Mouse (Mus musculus) hindbrain, embryonic 12.5 days (tissue): ENCODE data around the gene Slc24a4. TPM values are rescaled to one million over a fixed set of nuclear protein-coding genes. Genes with fewer than 3 reads are reported as not detected.

ENCODE experiments used
- ATAC-seq: fragments of 200-750 bp; cut with Nextera tagmentation; 2 replicates; pipeline ENCODE4 v1.8.0; 2017; ENCODE audit warnings: moderate TSS enrichment; ENCODE audit not compliant: low FRiP score
- H3K27ac ChIP-seq: fragments of 300-500 bp; sonication (generic); 2 replicates; pipeline ENCODE4 v1.5.1; 2016; ENCODE audit warnings: mild to moderate bottlenecking
- H3K27me3 ChIP-seq: fragments of 300-500 bp; sonication (generic); 2 replicates; pipeline ENCODE4 v1.6.1; 2016; ENCODE audit warnings: mild to moderate bottlenecking
- H3K36me3 ChIP-seq: fragments of 300-500 bp; sonication (generic); 2 replicates; pipeline ENCODE4 v1.6.1; 2016; ENCODE audit warnings: mild to moderate bottlenecking
- H3K4me1 ChIP-seq: fragments of 300-500 bp; sonication (generic); 2 replicates; pipeline ENCODE4 v1.6.1; 2016
- H3K4me2 ChIP-seq: fragments of 300-500 bp; sonication (generic); replicated peaks from 2 replicates; pipeline ENCODE4 v1.6.1; 2016; ENCODE audit warnings: mild to moderate bottlenecking
- H3K4me3 ChIP-seq: fragments of 300-500 bp; sonication (generic); 2 replicates; pipeline ENCODE4 v1.5.1; 2016; ENCODE audit warnings: mild to moderate bottlenecking
- H3K9ac ChIP-seq: fragments of 300-500 bp; sonication (generic); 2 replicates; pipeline ENCODE4 v1.6.1; 2016; ENCODE audit warnings: mild to moderate bottlenecking, moderate library complexity
- H3K9me3 ChIP-seq: fragments of 300-500 bp; sonication (generic); replicated peaks from 2 replicates; pipeline ENCODE4 v1.6.1; 2016; ENCODE audit warnings: mild to moderate bottlenecking
- WGBS: fragments of 180-500 bp; shearing (Covaris S2); methylation state at CpG from one replicate; pipeline ENCODE4 v1.1.7; 2016; 5-methylcytosine and 5-hydroxymethylcytosine counted together
- polyA plus RNA-seq: library from polyadenylated mRNA; unstranded; fragments of >200 nt; fragmentation: Nextera tagmentation; extraction: Ambion mirVana; gene quantifications from 2 replicates; pipeline ENCODE4 v1.2.1, GENCODE M21; 2016

The Slc24a4 gene
- polyA plus RNA-seq, 1 experiment from 2014 or later: 1.0 TPM

DNA sequence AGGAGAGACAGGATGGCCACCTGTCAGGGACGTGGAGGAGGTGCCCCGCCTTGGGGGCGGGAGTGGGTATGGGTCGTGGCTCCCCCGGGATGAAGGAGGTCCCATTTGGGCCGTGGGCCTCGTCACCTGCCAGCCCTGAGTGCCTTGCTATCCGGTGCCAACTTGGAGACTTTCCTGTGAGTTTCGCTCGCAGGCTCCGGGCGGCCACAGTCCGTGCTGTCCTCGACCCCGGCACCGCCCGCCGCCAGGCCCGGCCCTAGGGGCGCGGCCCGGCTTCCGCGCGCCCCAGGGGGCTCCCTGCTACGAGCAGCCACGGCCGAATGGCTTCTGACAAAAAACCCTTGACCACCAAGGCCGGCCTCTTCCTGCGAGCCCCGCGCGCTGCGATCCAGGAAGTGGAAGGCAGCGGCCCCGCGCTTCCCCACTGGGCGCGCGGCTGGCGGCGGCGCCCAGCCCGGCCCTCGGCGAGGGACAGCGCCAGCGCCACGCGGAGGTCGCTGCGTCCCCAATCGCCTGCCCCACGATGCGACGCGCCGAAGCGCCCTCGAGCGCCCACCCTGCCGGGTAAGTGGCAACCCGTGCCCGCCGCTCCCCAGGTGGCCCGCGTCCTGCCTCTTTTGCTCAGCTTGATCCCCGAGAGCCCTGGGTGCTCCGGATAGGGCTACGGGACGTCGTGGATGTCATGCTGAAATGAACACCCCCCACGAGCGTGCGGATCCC, 154.4 kb downstream of the Slc24a4 start, which contains the start of gene Rin3:
Gene Rin3 (plus strand): TSS at position 286 of the 720 bp plus-strand sequence.
- peak within 1 kb of the TSS; percentile 52 for H3K4me3 ChIP-seq
- peaks cover 11% of the 10 kb centered on the region; the same call in 1 of the 2 replicates for H3K27me3 ChIP-seq
- H3K4me2 ChIP-seq: peak within 1 kb of the TSS; percentile 91
- 0 out of 2 replicates have a peak, but pooled peaks cover 3% of the 10 kb centered on the region for H3K9me3 ChIP-seq
- 0 out of 2 replicates have a peak within 1 kb of the TSS, but pooled peaks have one; percentile 17 for H3K27ac ChIP-seq
- peak within 1 kb of the TSS; percentile 69 for H3K9ac ChIP-seq
- peak; percentile 45 for ATAC-seq
- WGBS: 2% methylated on average over 62 of the region's 75 CpGs
- H3K36me3 ChIP-seq: no peaks in the 10 kb centered on the region
- peaks cover 25% of the 10 kb centered on the region for H3K4me1 ChIP-seq

DNA sequence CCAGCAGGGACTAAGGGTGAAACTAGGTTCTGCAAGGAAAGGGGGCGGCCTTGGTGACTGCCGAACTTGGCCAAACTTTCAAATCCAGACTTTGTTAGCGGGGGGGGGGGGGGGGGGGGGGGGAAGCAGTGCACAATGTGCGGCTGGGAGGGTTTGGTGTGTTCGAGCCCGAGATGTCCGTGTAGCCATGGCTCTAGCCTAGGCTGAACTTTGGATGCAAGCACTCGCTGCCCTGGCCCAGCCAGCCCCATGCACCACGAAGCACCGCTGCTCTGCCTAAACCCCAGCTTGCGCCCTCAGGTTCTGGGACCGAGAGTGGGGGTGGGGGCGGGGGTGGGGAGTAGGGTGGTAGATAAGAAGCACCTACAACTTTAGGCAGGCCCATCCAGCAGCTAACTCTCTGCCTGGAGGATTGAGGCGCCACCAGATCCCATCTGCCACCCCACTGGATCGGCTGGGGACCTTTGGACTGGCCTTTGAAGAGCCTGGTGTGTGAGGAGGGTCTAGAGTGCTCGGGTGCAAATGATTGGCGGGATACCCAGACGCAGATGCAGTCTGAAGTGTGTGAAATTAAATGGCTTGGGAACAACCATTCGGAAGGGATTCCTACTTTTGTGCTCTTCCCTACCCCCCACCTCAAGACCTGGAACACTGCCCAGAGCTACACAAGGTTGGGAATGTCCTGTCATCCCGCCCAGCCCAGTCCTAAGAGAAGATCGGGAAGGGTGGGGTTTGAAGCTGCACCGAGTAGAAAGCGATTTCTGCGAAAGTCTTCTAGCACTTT, 155.1 kb downstream of the Slc24a4 start:
- H3K9me3 ChIP-seq: no peaks in the 10 kb centered on the region
- 8% methylated on average over 21 of the region's 24 CpGs for WGBS

DNA sequence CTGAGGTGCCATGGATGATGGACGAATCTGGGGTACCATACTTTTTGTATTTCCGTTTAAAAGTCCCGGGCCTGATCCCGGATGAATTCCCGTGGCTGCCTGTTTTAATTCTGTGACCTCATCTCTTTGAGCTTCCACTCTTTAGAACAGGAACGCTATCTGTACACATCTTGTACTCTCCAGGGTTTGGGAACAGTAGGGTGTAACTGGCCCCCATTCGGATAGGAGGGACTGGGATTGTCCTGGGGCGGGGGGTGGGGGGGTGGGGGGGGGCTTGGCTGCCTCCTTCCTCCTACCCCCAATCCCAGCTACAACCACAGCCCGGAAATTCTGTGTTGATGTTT, 155.7 kb downstream of the Slc24a4 start:
- 0 out of 2 replicates have a peak overlapping the region, but pooled peaks have one; percentile 69 for H3K9ac ChIP-seq
- H3K27me3 ChIP-seq: peaks cover 11% of the 10 kb centered on the region; the same call in 1 of the 2 replicates
- H3K9me3 ChIP-seq: no peaks in the 10 kb centered on the region
- peak overlapping the region; percentile 91 for H3K4me2 ChIP-seq
- no peaks in the 10 kb centered on the region for H3K36me3 ChIP-seq
- H3K4me3 ChIP-seq: peak overlapping the region; percentile 52; the same call in 1 of the 2 replicates
- 33% methylated on average over 9 of the region's 9 CpGs for WGBS
- H3K27ac ChIP-seq: no peak overlapping the region
- ATAC-seq: no peak
- H3K4me1 ChIP-seq: peaks cover 30% of the 10 kb centered on the region

More for the DNA sequence above, 155.1 kb downstream of the Slc24a4 start:
- peak overlapping the region; percentile 52 for H3K4me3 ChIP-seq
- H3K27ac ChIP-seq: 0 out of 2 replicates have a peak overlapping the region, but pooled peaks have one; percentile 17
- no peaks in the 10 kb centered on the region for H3K36me3 ChIP-seq
- peak; percentile 47 for ATAC-seq
- H3K4me2 ChIP-seq: peak overlapping the region; percentile 91
- peaks cover 28% of the 10 kb centered on the region for H3K4me1 ChIP-seq
- H3K9ac ChIP-seq: peak overlapping the region; percentile 69
- peaks cover 11% of the 10 kb centered on the region; the same call in 1 of the 2 replicates for H3K27me3 ChIP-seq

DNA sequence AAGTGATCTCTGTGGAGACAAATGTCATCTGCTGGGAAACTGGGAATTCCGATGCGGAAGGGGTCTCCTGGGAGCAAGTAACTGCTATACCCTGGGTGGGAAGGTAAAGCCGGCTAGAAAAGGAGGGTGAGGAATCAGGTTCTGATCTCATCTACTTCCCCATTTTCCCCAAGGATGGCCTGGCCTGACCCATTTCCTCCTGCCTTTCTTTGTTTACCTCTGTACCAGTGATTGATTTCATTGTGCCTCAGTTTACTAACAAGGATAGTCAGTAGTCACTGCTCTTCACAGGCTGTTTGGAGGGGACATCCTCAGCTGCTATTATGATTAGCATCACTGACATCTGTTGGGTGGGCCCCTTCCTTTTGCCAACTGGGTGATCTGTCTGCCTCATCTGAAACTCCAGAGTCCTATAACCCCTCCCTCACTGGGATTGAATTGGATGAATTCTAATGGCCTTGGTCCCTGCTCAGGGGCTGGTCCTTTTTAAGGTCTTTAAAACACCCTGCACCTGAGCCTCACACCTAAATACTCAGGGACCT, 156.2 kb downstream of the Slc24a4 start:
- H3K27me3 ChIP-seq: peaks cover 11% of the 10 kb centered on the region; the same call in 1 of the 2 replicates
- peaks cover 31% of the 10 kb centered on the region for H3K4me1 ChIP-seq
- H3K9me3 ChIP-seq: no peaks in the 10 kb centered on the region
- no peak overlapping the region for H3K4me3 ChIP-seq
- peak overlapping the region; percentile 91; the same call in 1 of the 2 replicates for H3K4me2 ChIP-seq
- no peak overlapping the region for H3K27ac ChIP-seq
- ATAC-seq: no peak
- 47% methylated on average over 3 of the region's 3 CpGs for WGBS
- no peaks in the 10 kb centered on the region for H3K36me3 ChIP-seq
- no peak overlapping the region for H3K9ac ChIP-seq

DNA sequence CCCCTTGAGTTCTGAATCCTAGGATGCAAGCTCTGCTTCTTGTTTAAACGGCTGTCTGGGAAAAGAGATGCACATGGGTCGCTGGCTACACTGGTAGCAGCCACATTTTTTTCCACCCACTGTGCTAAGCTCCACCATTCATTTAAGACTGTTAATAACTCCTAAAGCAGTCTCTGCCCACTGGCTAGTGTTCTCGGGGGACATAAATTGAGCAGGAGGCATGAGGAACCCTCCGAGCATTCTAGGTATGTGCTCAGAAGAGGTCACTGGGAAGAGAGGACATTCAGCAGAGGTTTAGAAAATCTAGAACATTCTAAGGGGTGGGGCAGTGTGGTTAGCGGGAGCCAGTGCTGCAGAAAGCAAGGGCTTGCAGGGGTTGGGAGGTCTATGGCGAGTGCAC, 156.8 kb downstream of the Slc24a4 start:
- H3K36me3 ChIP-seq: no peaks in the 10 kb centered on the region
- no peak overlapping the region for H3K27ac ChIP-seq
- no peak overlapping the region for H3K9ac ChIP-seq
- H3K4me1 ChIP-seq: peaks cover 31% of the 10 kb centered on the region
- H3K9me3 ChIP-seq: no peaks in the 10 kb centered on the region
- H3K4me3 ChIP-seq: no peak overlapping the region
- ATAC-seq: no peak
- WGBS: 78% methylated on average over 6 of the region's 6 CpGs
- no peak overlapping the region for H3K4me2 ChIP-seq
- H3K27me3 ChIP-seq: peaks cover 11% of the 10 kb centered on the region; the same call in 1 of the 2 replicates

DNA sequence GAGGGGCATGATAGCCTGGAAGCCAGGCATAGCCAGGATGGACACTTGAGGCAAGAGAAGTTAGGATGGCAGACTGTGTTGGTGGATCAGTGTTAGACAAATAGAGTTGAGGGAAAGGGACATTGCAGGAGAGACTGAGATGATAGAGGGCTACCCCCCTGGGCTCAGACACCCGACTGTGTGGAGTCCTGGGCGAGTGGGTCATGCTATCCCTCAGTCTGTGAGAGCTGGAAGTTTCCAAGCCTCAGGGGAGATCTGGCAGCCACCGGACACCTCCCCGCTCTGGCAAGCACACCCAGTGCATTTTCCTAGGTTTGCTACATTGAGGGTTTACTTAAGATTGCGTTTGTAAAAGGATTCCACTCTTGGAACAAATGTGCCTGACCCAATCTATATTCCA, 157.2 kb downstream of the Slc24a4 start:
- H3K9me3 ChIP-seq: no peaks in the 10 kb centered on the region
- H3K36me3 ChIP-seq: no peaks in the 10 kb centered on the region
- H3K4me1 ChIP-seq: peaks cover 31% of the 10 kb centered on the region
- H3K27me3 ChIP-seq: peaks cover 11% of the 10 kb centered on the region; the same call in 1 of the 2 replicates
- H3K9ac ChIP-seq: no peak overlapping the region
- 79% methylated on average over 5 of the region's 5 CpGs for WGBS
- H3K27ac ChIP-seq: no peak overlapping the region
- H3K4me2 ChIP-seq: no peak overlapping the region
- no peak for ATAC-seq
- no peak overlapping the region for H3K4me3 ChIP-seq

DNA sequence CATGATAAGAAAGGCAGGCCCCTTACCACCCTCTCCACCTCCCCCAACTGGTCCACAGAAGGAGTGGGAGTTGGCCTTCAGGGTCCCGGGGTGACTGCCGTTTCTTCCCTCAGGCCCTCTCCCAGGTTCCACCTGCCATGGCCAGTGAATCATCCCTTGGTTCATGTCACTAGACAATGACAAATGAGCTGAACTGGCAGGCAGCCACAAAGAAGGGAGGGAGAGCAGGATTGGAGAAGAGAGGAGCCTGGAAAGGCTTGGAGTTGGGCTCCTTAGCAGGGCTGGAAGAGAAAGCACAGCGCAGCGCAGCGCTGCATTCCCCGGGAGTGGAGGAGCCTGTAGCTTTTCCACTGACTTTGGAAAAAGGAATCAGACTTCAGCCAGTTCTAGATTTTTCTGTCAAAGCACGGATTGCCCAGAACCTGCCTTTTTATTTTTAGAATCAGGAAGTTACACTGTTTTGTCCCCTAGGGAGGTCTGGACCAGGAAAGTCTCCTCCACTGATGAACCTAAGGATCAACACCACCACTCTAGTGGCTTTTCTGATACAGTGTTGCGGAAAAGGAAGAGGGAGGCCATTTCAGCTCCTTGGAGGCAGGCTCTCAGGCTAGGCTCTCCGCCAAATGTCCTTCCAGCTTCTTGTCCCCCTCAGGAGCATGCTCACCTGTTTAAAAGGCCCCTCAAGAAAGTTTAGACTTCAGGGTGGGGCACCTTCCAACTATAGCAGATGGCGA, 158.3 kb downstream of the Slc24a4 start:
- Histone ChIP-seq H3K4me1 (peaks cover 31% of the 10 kb centered on the region), H3K4me2 (no peak overlapping the region), H3K36me3 (no peaks in the 10 kb centered on the region), H3K4me3 (no peak overlapping the region), H3K9me3 (no peaks in the 10 kb centered on the region), H3K27ac (peak overlapping the region; percentile 44; the same call in 1 of the 2 replicates), H3K27me3 (peaks cover 11% of the 10 kb centered on the region; the same call in 1 of the 2 replicates), H3K9ac (no peak overlapping the region)
- 56% methylated on average over 10 of the region's 10 CpGs for WGBS
- ATAC-seq: no peak

DNA sequence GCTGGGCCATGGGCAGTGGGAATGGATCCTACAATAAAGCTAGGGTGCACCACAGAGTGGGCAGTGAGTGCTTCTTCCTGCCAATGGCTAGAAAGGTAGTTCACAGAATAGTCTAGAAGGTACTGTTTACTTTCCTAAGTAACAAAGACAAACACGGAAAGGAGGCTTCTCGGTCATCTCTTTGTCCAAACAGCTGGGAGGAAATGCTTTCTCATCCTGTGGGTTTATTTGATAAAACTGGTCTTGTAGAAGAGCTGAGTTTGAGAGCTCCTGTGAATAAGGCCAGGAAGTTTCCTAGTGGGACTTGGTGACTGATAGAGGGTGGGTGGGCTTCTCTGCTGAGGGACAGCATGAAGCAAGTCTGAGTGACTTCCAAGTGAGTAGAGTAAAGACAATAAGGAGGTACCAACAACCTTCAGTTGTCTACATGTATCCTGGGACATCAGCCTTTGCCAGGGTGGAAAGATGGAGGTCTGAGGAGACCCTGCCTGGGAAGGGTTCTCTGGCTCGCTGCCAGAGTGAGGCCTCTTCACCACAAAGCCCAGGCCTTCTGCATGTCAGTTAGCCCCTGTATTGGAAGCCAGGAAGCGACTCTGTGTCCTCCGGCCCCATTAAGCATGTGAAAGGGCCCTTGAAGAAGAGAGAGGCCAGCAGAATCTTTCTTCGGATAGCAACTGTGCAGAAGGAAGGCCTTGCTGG, 159.5 kb downstream of the Slc24a4 start:
- ATAC-seq: no peak
- Histone ChIP-seq H3K4me2 (no peak overlapping the region), H3K36me3 (no peaks in the 10 kb centered on the region), H3K4me1 (peaks cover 34% of the 10 kb centered on the region), H3K9ac (no peak overlapping the region), H3K27ac (no peak overlapping the region), H3K9me3 (no peaks in the 10 kb centered on the region), H3K4me3 (no peak overlapping the region), H3K27me3 (peaks cover 11% of the 10 kb centered on the region; the same call in 1 of the 2 replicates)
- 76% methylated on average over 6 of the region's 6 CpGs for WGBS

DNA sequence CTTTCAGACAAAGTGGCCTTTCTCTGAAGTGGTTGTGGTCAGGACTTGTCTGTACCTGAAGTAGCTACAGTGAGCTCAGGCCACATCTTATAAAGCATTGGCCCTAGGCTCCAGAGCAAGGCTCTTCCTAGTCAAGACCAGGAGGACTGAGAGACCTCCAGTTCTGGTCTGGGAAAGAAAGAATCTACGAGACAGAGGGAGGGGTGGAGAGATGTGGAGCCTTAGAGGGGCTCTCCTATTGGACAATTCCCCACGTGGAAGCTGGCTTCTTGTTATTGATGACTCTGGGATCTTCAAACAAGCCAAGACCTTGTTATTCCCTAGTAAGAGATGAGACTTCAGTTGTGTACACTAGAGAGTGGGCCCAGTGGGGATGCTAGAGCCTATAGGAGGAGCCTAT, 160.3 kb downstream of the Slc24a4 start:
- 33% methylated on average over 2 of the region's 2 CpGs for WGBS
- ATAC-seq: no peak
- H3K27me3 ChIP-seq: peaks cover 7% of the 10 kb centered on the region; the same call in 1 of the 2 replicates
- no peak overlapping the region for H3K9ac ChIP-seq
- no peak overlapping the region for H3K27ac ChIP-seq
- no peaks in the 10 kb centered on the region for H3K9me3 ChIP-seq
- no peak overlapping the region for H3K4me2 ChIP-seq
- H3K36me3 ChIP-seq: no peaks in the 10 kb centered on the region
- no peak overlapping the region for H3K4me3 ChIP-seq
- peaks cover 27% of the 10 kb centered on the region for H3K4me1 ChIP-seq

DNA sequence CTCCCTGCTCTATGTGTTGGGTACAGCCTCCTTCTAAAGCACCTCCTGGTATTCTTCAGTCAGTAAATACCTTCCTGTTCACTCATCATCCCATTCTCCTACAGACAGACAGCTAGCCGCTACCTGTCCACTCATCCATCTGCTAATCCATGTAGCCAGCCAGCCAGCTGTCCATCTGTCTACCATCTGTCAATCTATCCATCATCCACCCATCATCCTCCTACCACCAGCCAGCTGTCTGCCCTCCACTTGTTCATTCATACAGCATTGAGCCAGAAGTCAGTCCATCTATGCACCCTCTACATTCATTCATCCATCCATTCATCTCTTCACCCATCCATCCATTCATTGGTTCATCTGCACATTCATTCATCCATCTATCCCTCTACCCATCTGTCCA, 161.0 kb downstream of the Slc24a4 start:
- no peak for ATAC-seq
- no peak overlapping the region for H3K4me2 ChIP-seq
- H3K9ac ChIP-seq: no peak overlapping the region
- 75% methylated on average over 1 of the region's 1 CpGs for whole genome bisulfite sequencing
- H3K4me3 ChIP-seq: no peak overlapping the region
- no peaks in the 10 kb centered on the region for H3K36me3 ChIP-seq
- peaks cover 21% of the 10 kb centered on the region for H3K4me1 ChIP-seq
- no peak overlapping the region for H3K27ac ChIP-seq
- H3K27me3 ChIP-seq: peaks cover 7% of the 10 kb centered on the region; the same call in 1 of the 2 replicates
- H3K9me3 ChIP-seq: no peaks in the 10 kb centered on the region

DNA sequence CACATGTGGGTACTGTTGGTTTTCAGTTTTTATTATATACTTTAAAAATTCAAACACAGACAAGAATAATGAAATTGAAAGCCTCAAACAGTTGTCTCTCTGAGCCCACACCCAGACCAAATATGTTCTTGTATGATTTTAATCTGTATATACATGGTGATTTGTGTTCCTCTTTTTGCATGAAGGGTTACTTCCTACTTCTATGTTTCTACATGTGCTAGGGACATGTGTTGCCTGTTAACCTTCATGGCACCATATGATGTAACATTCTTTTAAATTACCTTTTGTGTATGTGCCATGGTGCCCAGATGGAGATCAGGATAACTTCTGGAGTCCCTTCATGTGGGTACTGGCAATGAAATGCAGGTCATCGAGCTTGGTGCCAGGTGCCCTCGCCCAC, 162.1 kb downstream of the Slc24a4 start:
- H3K27ac ChIP-seq: no peak overlapping the region
- no peak for ATAC-seq
- H3K36me3 ChIP-seq: no peaks in the 10 kb centered on the region
- H3K4me3 ChIP-seq: no peak overlapping the region
- H3K9me3 ChIP-seq: no peaks in the 10 kb centered on the region
- H3K4me2 ChIP-seq: no peak overlapping the region
- peaks cover 5% of the 10 kb centered on the region; the same call in 1 of the 2 replicates for H3K27me3 ChIP-seq
- WGBS: 89% methylated on average over 2 of the region's 2 CpGs
- peaks cover 21% of the 10 kb centered on the region for H3K4me1 ChIP-seq
- H3K9ac ChIP-seq: no peak overlapping the region
